Mouse (Mus musculus): Measurements from ENCODE around the gene Znhit3. TPM values are rescaled to one million over a fixed set of nuclear protein-coding genes. Genes with fewer than 3 reads are reported as not detected.
A peak's percentile ranks its signal among the peaks of the same experiment; 100 is the strongest.

The Znhit3 gene
- polyA plus RNA-seq, 1 experiment from 2014 or later, result 78.3 TPM

DNA sequence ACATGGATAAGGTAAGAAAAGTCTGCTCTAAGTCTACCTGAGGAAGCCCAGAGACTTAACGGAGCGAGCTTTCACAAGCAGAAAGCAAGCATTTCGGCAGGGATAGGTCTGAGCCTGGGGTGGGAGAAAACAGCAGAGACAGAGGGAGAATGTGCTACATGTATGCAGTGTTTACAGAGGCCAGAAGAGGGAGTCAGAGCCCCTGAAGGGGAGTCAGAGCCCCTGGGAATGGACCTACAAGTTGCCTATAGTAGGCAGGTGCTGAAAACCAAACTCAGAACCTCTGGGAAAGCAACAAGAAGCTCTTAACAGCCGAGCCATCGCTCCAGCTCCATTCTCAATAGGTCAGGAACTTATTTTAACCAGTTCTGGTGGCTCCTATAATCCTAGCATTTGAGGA, 1.5 kb downstream of the Znhit3 start:
- Histone ChIP-seq H3K27ac (ENCODE audit: low read depth, low read length) (no peak overlapping the region), H3K27me3 (replicated peaks; ENCODE audit: control insufficient read depth, insufficient read depth, low read length) (no peaks in the 10 kb centered on the region), H3K9ac (ENCODE audit: low read length) (no peak overlapping the region), H3K9me3 (replicated peaks; ENCODE audit: control insufficient read depth, low read length) (no peaks in the 10 kb centered on the region), H3K4me3 (ENCODE audit: low read depth, low read length) (no peak overlapping the region), H3K4me1 (ENCODE audit: control insufficient read depth, insufficient read depth, low read length) (peaks cover 5% of the 10 kb centered on the region; the same call in 1 of the 2 replicates), H3K36me3 (ENCODE audit: control insufficient read depth, insufficient read depth, low read length) (peaks cover 33% of the 10 kb centered on the region), H3K4me2 (ENCODE audit: low read length) (peak overlapping the region; percentile 78; the same call in 1 of the 2 replicates)
- 83% methylated on average over 5 of the region's 5 CpGs for WGBS
- DNase-seq (ENCODE audit: low spot score) (no peak), ATAC-seq (no peak)

DNA sequence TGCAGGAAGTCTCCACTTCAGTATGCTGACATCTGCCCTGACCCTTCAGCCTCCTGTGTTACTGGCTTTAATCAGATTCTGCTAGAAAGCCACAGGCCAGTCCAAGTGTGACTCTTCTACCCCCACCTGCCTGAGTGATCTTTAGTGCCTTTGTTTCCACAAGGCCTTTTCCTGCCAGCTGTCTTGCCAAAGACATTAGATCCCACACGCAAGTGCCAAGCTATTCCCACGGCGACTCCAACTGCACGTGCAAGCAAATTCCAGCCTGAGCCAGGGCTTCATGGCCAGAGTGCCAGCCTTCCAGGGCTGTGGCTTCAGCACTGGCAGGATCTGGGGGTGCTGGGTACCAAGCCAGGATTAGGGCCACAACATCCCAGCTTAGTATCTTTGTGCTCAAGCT, 5.8 kb downstream of the Znhit3 start:
- no peak overlapping the region for H3K27ac ChIP-seq (ENCODE audit: low read depth, low read length)
- ATAC-seq (no peak), DNase-seq (ENCODE audit: low spot score) (no peak)
- no peak overlapping the region for H3K4me3 ChIP-seq (ENCODE audit: low read depth, low read length)
- no peak overlapping the region for H3K9ac ChIP-seq (ENCODE audit: low read length)
- peaks cover 71% of the 10 kb centered on the region for H3K36me3 ChIP-seq (ENCODE audit: control insufficient read depth, insufficient read depth, low read length)
- peaks cover 4% of the 10 kb centered on the region; the same call in 1 of the 2 replicates for H3K4me1 ChIP-seq (ENCODE audit: control insufficient read depth, insufficient read depth, low read length)
- H3K4me2 ChIP-seq (ENCODE audit: low read length), result no peak overlapping the region
- 80% methylated on average over 4 of the region's 4 CpGs for WGBS
- H3K9me3 ChIP-seq (replicated peaks; ENCODE audit: control insufficient read depth, low read length), result no peaks in the 10 kb centered on the region
- no peaks in the 10 kb centered on the region for H3K27me3 ChIP-seq (replicated peaks; ENCODE audit: control insufficient read depth, insufficient read depth, low read length)

DNA sequence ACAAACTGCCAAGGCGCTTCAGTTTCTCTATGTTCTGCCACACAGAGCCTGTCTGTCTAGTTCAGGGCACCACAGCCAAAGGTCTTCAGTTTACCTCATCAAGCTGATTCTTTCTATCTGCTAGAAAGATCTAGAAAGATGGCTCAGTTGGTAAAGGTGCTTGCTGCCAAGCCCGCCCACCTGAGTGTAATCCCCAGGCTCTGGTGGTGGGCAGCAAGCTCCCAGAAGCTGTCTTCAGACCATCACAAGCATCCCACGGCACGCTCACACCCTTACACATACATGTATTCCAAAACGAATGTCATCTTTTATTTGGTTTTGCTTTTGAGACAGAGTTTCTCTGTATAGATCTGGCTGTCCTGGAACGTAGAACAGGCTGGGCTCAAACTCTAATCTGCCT, 7.7 kb downstream of the Znhit3 start:
- H3K9ac ChIP-seq (ENCODE audit: low read length), result no peak overlapping the region
- ATAC-seq (no peak), DNase-seq (ENCODE audit: low spot score) (no peak)
- H3K4me1 ChIP-seq (ENCODE audit: control insufficient read depth, insufficient read depth, low read length), result no peaks in the 10 kb centered on the region
- 93% methylated on average over 6 of the region's 6 CpGs for WGBS
- peaks cover 90% of the 10 kb centered on the region for H3K36me3 ChIP-seq (ENCODE audit: control insufficient read depth, insufficient read depth, low read length)
- no peak overlapping the region for H3K4me2 ChIP-seq (ENCODE audit: low read length)
- H3K4me3 ChIP-seq (ENCODE audit: low read depth, low read length), result no peak overlapping the region
- no peaks in the 10 kb centered on the region for H3K9me3 ChIP-seq (replicated peaks; ENCODE audit: control insufficient read depth, low read length)
- H3K27me3 ChIP-seq (replicated peaks; ENCODE audit: control insufficient read depth, insufficient read depth, low read length), result no peaks in the 10 kb centered on the region
- H3K27ac ChIP-seq (ENCODE audit: low read depth, low read length), result no peak overlapping the region

DNA sequence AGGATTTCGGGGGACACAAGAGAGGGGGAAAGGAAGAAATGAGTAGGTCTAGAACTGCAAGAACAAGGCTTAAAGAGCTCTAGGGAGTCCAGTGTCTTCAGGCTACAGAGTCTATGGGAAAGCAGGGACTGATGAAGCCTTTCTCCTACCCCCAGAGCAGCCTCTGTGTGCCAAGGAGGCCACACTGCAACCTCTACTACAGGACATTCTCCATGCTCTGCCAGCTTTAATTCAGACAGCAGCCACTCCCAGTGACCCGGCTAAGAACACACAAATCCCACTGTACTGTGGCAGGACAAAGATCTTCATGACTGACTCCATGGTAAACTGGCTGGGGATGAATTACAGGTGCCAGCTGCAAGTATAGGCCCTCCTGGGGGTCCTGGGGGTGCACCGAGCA, 9.1 kb downstream of the Znhit3 start:
- Histone ChIP-seq H3K27me3 (replicated peaks; ENCODE audit: control insufficient read depth, insufficient read depth, low read length) (no peaks in the 10 kb centered on the region), H3K9me3 (replicated peaks; ENCODE audit: control insufficient read depth, low read length) (no peaks in the 10 kb centered on the region), H3K4me1 (ENCODE audit: control insufficient read depth, insufficient read depth, low read length) (no peaks in the 10 kb centered on the region), H3K4me3 (ENCODE audit: low read depth, low read length) (no peak overlapping the region), H3K27ac (ENCODE audit: low read depth, low read length) (no peak overlapping the region), H3K36me3 (ENCODE audit: control insufficient read depth, insufficient read depth, low read length) (peaks cover 94% of the 10 kb centered on the region), H3K9ac (ENCODE audit: low read length) (no peak overlapping the region), H3K4me2 (ENCODE audit: low read length) (no peak overlapping the region)
- ATAC-seq, result no peak
- 81% methylated on average over 3 of the region's 3 CpGs for WGBS
- DNase-seq (ENCODE audit: low spot score), result no peak

DNA sequence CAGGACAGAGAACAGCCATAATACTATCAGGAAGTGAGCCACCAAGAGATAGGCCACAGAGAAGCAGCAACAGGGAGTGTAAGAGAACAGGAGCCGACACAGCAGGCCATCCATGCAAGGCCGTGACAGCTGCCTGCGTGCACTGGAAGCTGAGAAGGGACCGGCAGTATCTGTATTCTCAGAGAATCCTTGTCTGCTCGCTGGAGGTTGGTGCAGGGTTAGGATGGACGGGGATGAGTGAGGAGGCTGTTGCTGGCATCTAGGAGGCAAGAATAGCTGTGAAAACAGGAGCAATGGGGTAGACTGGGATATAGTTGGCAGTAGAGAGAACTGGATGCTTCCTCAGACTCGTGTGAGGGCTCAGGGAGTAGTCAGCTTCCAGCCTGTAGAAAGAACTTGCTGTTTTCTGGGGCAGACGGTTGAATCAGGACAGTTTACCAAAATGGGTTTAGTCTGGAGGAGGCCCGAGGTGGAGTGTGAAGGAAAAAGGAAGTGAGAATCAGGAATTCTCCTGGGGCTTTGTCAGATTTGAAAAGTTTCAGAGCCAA, 11.5 kb downstream of the Znhit3 start:
- Histone ChIP-seq H3K9me3 (replicated peaks; ENCODE audit: control insufficient read depth, low read length) (no peaks in the 10 kb centered on the region), H3K36me3 (ENCODE audit: control insufficient read depth, insufficient read depth, low read length) (peaks cover 93% of the 10 kb centered on the region), H3K9ac (ENCODE audit: low read length) (no peak overlapping the region), H3K4me1 (ENCODE audit: control insufficient read depth, insufficient read depth, low read length) (no peaks in the 10 kb centered on the region), H3K27me3 (replicated peaks; ENCODE audit: control insufficient read depth, insufficient read depth, low read length) (no peaks in the 10 kb centered on the region), H3K4me3 (ENCODE audit: low read depth, low read length) (no peak overlapping the region), H3K27ac (ENCODE audit: low read depth, low read length) (no peak overlapping the region), H3K4me2 (ENCODE audit: low read length) (no peak overlapping the region)
- ATAC-seq (no peak), DNase-seq (ENCODE audit: low spot score) (no peak)
- 91% methylated on average over 9 of the region's 9 CpGs for WGBS

DNA sequence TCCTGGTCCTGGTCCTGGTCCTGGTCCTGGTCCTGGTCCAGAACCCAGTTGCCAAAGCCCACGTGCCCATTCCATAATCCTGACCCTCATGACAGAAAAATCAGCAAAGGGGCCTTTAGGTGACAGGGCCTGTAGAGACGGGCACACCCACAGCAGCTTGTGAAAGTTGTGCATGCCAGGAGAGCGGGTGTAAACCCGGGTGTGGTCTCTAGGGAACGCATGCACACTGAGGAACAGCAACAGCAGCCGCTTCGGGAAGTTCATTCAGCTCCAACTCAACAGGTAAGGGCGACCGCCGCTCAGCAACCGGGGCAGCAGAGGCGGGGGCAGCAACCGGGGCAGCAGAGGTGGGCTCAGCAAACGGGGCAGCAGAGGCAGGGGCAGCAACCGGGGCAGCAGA, 23.1 kb downstream of the Znhit3 start:
- DNase-seq (ENCODE audit: low spot score), result no peak
- Histone ChIP-seq H3K4me2 (ENCODE audit: low read length) (no peak overlapping the region), H3K9me3 (replicated peaks; ENCODE audit: control insufficient read depth, low read length) (no peaks in the 10 kb centered on the region), H3K36me3 (ENCODE audit: control insufficient read depth, insufficient read depth, low read length) (peaks cover 54% of the 10 kb centered on the region), H3K27ac (ENCODE audit: low read depth, low read length) (no peak overlapping the region), H3K4me1 (ENCODE audit: control insufficient read depth, insufficient read depth, low read length) (no peaks in the 10 kb centered on the region), H3K9ac (ENCODE audit: low read length) (no peak overlapping the region), H3K4me3 (ENCODE audit: low read depth, low read length) (no peak overlapping the region), H3K27me3 (replicated peaks; ENCODE audit: control insufficient read depth, insufficient read depth, low read length) (no peaks in the 10 kb centered on the region)
- ATAC-seq, result no peak
- 94% methylated on average over 15 of the region's 15 CpGs for WGBS

DNA sequence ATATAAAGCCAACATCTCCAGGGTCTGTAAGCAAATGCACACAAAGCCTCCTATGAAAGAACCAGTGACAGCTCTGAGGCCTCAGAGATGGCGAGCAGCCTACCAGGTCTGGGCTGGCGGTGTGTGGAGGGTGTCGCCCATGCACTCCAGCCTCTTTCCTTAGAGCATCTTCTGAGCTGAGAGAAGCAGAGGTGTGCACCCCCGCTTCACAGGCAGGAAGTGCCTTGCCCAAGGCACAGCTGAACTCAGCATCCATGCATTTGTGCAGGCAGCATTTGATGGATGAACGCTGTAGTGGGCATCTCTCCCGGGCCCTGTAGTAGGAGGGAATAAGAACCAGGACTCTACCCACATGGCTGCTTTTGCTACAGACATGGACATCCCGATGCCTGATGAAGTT, 24.5 kb downstream of the Znhit3 start:
- Histone ChIP-seq H3K9ac (ENCODE audit: low read length) (no peak overlapping the region), H3K27ac (ENCODE audit: low read depth, low read length) (no peak overlapping the region), H3K4me2 (ENCODE audit: low read length) (no peak overlapping the region), H3K36me3 (ENCODE audit: control insufficient read depth, insufficient read depth, low read length) (peaks cover 53% of the 10 kb centered on the region), H3K4me3 (ENCODE audit: low read depth, low read length) (no peak overlapping the region), H3K9me3 (replicated peaks; ENCODE audit: control insufficient read depth, low read length) (no peaks in the 10 kb centered on the region), H3K27me3 (replicated peaks; ENCODE audit: control insufficient read depth, insufficient read depth, low read length) (no peaks in the 10 kb centered on the region), H3K4me1 (ENCODE audit: control insufficient read depth, insufficient read depth, low read length) (no peaks in the 10 kb centered on the region)
- ATAC-seq (no peak), DNase-seq (ENCODE audit: low spot score) (no peak)
- 96% methylated on average over 7 of the region's 7 CpGs for WGBS

DNA sequence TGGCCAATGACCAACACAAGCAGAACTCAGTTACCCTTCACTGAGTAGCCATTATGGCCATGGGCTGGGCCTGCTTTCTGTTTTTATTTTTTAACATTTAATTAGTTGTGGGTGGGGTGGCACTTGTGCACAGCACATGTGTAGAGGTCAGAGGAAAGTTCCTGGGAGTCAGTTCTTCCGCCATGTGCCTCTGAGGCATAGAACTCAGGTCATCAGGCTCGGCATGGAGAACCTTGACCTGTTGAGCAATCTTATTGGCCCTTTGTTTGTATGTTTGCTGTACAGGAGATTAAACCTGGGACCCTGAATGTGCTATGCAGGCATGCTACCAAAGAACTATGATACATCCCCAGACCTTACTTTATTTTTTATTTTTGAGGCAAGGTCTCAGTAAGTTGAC, 26.7 kb downstream of the Znhit3 start:
- H3K36me3 ChIP-seq (ENCODE audit: control insufficient read depth, insufficient read depth, low read length), result peaks cover 56% of the 10 kb centered on the region
- 94% methylated on average over 2 of the region's 2 CpGs for WGBS

DNA sequence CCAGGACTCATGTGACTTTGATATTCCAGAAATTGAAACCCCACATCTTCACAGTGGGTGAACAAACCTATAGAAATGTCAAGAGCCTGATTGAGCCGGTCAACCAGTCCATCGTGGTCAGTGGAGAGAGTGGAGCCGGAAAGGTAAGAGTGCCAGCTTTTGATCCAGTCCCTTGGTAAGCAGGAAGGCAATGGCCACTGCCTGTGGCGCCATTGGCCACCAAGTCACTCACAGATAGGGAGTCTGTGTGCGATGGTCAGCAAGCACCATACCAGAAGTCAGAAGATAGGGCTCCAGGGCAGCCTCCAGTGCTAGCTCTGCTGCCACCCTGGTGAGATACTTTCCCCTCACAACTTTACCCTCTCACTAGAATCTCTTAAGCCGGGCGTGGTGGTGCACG, 28.1 kb downstream of the Znhit3 start:
- Histone ChIP-seq H3K4me1 (ENCODE audit: control insufficient read depth, insufficient read depth, low read length) (no peaks in the 10 kb centered on the region), H3K4me3 (ENCODE audit: low read depth, low read length) (no peak overlapping the region), H3K9me3 (replicated peaks; ENCODE audit: control insufficient read depth, low read length) (no peaks in the 10 kb centered on the region), H3K9ac (ENCODE audit: low read length) (no peak overlapping the region), H3K27me3 (replicated peaks; ENCODE audit: control insufficient read depth, insufficient read depth, low read length) (no peaks in the 10 kb centered on the region), H3K4me2 (ENCODE audit: low read length) (no peak overlapping the region), H3K36me3 (ENCODE audit: control insufficient read depth, insufficient read depth, low read length) (peaks cover 55% of the 10 kb centered on the region), H3K27ac (ENCODE audit: low read depth, low read length) (no peak overlapping the region)
- ATAC-seq, result no peak
- WGBS, result 96% methylated on average over 8 of the region's 8 CpGs
- DNase-seq (ENCODE audit: low spot score), result no peak

More for the DNA sequence above, 26.7 kb downstream of the Znhit3 start:
- no peak overlapping the region for H3K4me2 ChIP-seq (ENCODE audit: low read length)
- no peaks in the 10 kb centered on the region for H3K9me3 ChIP-seq (replicated peaks; ENCODE audit: control insufficient read depth, low read length)
- no peaks in the 10 kb centered on the region for H3K27me3 ChIP-seq (replicated peaks; ENCODE audit: control insufficient read depth, insufficient read depth, low read length)
- H3K27ac ChIP-seq (ENCODE audit: low read depth, low read length), result no peak overlapping the region
- no peaks in the 10 kb centered on the region for H3K4me1 ChIP-seq (ENCODE audit: control insufficient read depth, insufficient read depth, low read length)
- ATAC-seq, result no peak
- H3K4me3 ChIP-seq (ENCODE audit: low read depth, low read length), result no peak overlapping the region
- H3K9ac ChIP-seq (ENCODE audit: low read length), result no peak overlapping the region
- no peak for DNase-seq (ENCODE audit: low spot score)
